Mouse (Mus musculus): ENCODE data around the gene Rab8b.

- TF ChIP-seq CTCF (IDR thresholded peaks at IDR 0.05; ENCODE audit: control insufficient read depth, insufficient read depth, low read length) = no peak
- TF ChIP-seq POLR2A (IDR thresholded peaks at IDR 0.05; ENCODE audit: borderline replicate concordance, control insufficient read depth, low read depth, low read length) = no peak
These were observed 66.9 kb downstream of the Rab8b start for GRCm38 (mm10) chr9:66852592-66852991.
